Mouse (Mus musculus): Measurements from ENCODE around the gene Rraga. TPM values are rescaled to one million over a fixed set of nuclear protein-coding genes. Genes with fewer than 3 reads are reported as not detected.
A peak's percentile ranks its signal among the peaks of the same experiment; 100 is the strongest.

The Rraga gene
- polyA plus RNA-seq, 1 experiment from 2014 or later: 88.7 TPM

GRCm38 (mm10) chr4:86576120-86576541 is 663 bp downstream of the Rraga start:
- H3K4me3 ChIP-seq (ENCODE audit: low read length): peak overlapping the region; percentile 89
- H3K4me2 ChIP-seq (replicated peaks; ENCODE audit: low read depth, low read length): peak overlapping the region; percentile 65
- H3K9ac ChIP-seq (ENCODE audit: low read depth, low read length): peak overlapping the region; percentile 95
- H3K27me3 ChIP-seq (ENCODE audit: control insufficient read depth, insufficient read depth, low read length): no peaks in the 10 kb centered on the region
- no peak for ATAC-seq (ENCODE audit: low FRiP score, low TSS enrichment)
- no peaks in the 10 kb centered on the region for H3K9me3 ChIP-seq (ENCODE audit: control insufficient read depth, low read length)
- under 1% methylated on average over 20 of the region's 20 CpGs for WGBS
- H3K4me1 ChIP-seq (ENCODE audit: control insufficient read depth, insufficient read depth, low read length): peaks cover 14% of the 10 kb centered on the region
- H3K27ac ChIP-seq (ENCODE audit: low read depth, low read length): peak overlapping the region; percentile 98
- H3K36me3 ChIP-seq (ENCODE audit: control insufficient read depth, insufficient read depth, low read length): peaks cover 22% of the 10 kb centered on the region; the same call in 1 of the 2 replicates

DNA sequence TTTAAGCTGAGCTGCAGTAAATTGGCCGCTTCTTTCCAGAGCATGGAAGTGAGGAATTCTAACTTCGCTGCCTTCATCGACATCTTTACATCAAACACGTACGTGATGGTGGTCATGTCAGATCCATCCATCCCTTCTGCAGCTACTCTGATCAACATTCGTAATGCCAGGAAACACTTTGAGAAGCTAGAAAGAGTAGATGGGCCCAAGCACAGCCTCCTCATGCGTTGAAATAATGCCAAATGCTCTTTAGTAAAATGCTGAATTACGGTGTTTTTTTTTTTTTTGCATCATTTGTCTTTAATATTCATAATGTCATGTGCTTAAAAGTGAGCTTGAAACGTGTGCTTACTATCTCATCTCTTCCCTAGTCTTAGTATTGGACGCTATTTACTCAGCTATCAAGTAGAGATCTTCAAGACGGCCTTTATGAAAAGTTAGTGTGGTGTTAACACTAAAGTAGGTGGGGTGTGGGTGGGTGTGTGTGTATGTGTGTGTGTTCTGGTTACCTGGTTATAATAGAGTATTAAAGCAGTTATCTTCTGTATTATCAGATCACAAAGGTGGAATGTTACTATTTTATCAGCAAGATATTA is 1.3 kb downstream of the Rraga start:
- 10% methylated on average over 11 of the region's 11 CpGs for WGBS
- H3K4me2 ChIP-seq (replicated peaks; ENCODE audit: low read depth, low read length): peak overlapping the region; percentile 65
- H3K27ac ChIP-seq (ENCODE audit: low read depth, low read length): no peak overlapping the region
- H3K4me1 ChIP-seq (ENCODE audit: control insufficient read depth, insufficient read depth, low read length): peaks cover 14% of the 10 kb centered on the region
- H3K9ac ChIP-seq (ENCODE audit: low read depth, low read length): peak overlapping the region; percentile 95
- no peaks in the 10 kb centered on the region for H3K9me3 ChIP-seq (ENCODE audit: control insufficient read depth, low read length)
- peak overlapping the region; percentile 89 for H3K4me3 ChIP-seq (ENCODE audit: low read length)
- H3K27me3 ChIP-seq (ENCODE audit: control insufficient read depth, insufficient read depth, low read length): no peaks in the 10 kb centered on the region
- no peak for ATAC-seq (ENCODE audit: low FRiP score, low TSS enrichment)
- H3K36me3 ChIP-seq (ENCODE audit: control insufficient read depth, insufficient read depth, low read length): peaks cover 22% of the 10 kb centered on the region; the same call in 1 of the 2 replicates

DNA sequence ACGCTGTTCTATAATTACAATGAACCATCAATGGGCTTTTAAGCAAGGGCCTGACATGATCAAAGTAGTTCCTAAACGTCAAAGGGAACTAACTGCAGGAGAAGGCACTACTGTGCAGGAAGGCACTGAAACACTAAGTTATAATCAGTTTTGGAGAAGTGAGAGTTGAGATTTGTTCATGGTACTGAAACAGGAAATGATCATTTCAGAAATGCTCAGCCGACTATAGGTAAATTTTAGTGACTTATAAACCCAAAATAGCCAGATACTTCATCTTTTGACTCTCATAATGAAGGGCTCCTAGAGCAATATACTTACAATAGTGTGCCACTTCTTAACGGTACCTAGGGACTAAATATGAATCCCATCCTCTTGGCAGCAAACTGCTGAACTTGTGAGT is 4.6 kb downstream of the Rraga start:
- Histone ChIP-seq H3K27me3 (ENCODE audit: control insufficient read depth, insufficient read depth, low read length) (no peaks in the 10 kb centered on the region), H3K36me3 (ENCODE audit: control insufficient read depth, insufficient read depth, low read length) (peaks cover 44% of the 10 kb centered on the region), H3K4me1 (ENCODE audit: control insufficient read depth, insufficient read depth, low read length) (peaks cover 10% of the 10 kb centered on the region), H3K9ac (ENCODE audit: low read depth, low read length) (no peak overlapping the region), H3K4me3 (ENCODE audit: low read length) (no peak overlapping the region), H3K4me2 (replicated peaks; ENCODE audit: low read depth, low read length) (no peak overlapping the region), H3K9me3 (ENCODE audit: control insufficient read depth, low read length) (no peaks in the 10 kb centered on the region), H3K27ac (ENCODE audit: low read depth, low read length) (no peak overlapping the region)
- no peak for ATAC-seq (ENCODE audit: low FRiP score, low TSS enrichment)
- 63% methylated on average over 4 of the region's 4 CpGs for WGBS

DNA sequence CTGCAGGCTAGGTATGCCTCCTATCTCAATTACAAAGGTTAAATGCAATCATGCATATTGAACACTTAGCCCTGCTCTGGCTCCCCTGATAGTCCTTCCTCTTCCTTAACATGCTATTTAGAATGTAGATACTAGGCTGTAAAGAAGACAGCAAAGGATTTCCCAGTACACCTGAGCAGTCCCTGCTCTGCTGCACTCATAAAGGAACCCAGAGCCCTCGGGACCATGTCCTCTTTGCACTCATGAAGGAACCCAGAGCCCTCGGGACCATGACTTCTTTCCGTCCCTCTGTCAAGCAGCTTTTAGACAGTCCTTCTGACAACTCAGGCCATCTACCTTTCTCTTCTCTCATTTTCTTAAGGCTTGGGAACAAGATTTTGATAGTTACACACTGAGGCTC is 5.1 kb downstream of the Rraga start:
- Histone ChIP-seq H3K27me3 (ENCODE audit: control insufficient read depth, insufficient read depth, low read length) (no peaks in the 10 kb centered on the region), H3K4me3 (ENCODE audit: low read length) (no peak overlapping the region), H3K9me3 (ENCODE audit: control insufficient read depth, low read length) (no peaks in the 10 kb centered on the region), H3K4me1 (ENCODE audit: control insufficient read depth, insufficient read depth, low read length) (peaks cover 9% of the 10 kb centered on the region), H3K9ac (ENCODE audit: low read depth, low read length) (no peak overlapping the region), H3K4me2 (replicated peaks; ENCODE audit: low read depth, low read length) (no peak overlapping the region), H3K27ac (ENCODE audit: low read depth, low read length) (no peak overlapping the region), H3K36me3 (ENCODE audit: control insufficient read depth, insufficient read depth, low read length) (peaks cover 49% of the 10 kb centered on the region)
- WGBS: 90% methylated on average over 3 of the region's 3 CpGs
- ATAC-seq (ENCODE audit: low FRiP score, low TSS enrichment): no peak

DNA sequence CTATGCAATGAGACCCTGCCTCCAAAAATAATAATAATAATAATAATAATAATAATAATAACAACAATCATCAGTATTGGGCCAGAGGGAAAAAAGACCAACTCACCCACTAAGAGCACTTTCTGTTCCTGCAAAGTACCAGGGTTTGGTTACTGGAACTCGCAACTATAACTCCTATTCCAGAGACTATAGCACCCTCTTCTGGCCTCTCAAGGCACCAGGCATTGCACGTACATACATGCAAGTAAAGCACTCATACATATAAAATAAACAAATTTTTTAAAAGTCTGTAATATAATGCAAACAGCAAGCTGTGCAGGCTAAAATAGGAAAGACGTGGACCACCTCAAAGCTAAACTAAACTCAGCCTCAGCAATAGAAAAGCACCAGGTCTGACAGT is 12.8 kb downstream of the Rraga start:
- H3K4me3 ChIP-seq (ENCODE audit: low read length): no peak overlapping the region
- no peaks in the 10 kb centered on the region for H3K4me1 ChIP-seq (ENCODE audit: control insufficient read depth, insufficient read depth, low read length)
- no peak overlapping the region for H3K27ac ChIP-seq (ENCODE audit: low read depth, low read length)
- H3K27me3 ChIP-seq (ENCODE audit: control insufficient read depth, insufficient read depth, low read length): no peaks in the 10 kb centered on the region
- H3K9me3 ChIP-seq (ENCODE audit: control insufficient read depth, low read length): no peaks in the 10 kb centered on the region
- peaks cover 59% of the 10 kb centered on the region for H3K36me3 ChIP-seq (ENCODE audit: control insufficient read depth, insufficient read depth, low read length)
- WGBS: 93% methylated on average over 3 of the region's 3 CpGs
- no peak for ATAC-seq (ENCODE audit: low FRiP score, low TSS enrichment)
- H3K4me2 ChIP-seq (replicated peaks; ENCODE audit: low read depth, low read length): no peak overlapping the region
- H3K9ac ChIP-seq (ENCODE audit: low read depth, low read length): no peak overlapping the region

DNA sequence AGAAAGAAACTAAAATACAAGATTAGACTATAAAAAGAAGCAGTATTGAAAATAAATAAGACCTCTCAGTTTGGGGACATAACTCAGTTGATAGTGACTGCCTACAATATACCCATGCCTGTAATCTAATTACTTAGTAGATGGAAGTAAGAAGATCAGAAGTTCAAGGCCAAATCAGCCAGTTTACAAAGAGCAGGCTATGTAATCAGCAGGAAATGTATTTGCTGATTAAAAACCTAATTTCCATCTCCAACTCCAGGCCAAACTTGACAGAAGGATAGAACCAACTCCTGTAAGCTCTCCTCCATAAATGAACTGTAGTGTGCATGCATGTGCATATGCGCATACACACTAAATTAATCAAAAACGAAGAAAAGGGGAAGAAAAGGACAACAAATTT is 15.8 kb downstream of the Rraga start:
- 97% methylated on average over 2 of the region's 2 CpGs for WGBS

GRCm38 (mm10) chr4:86611524-86612288 is 36.2 kb downstream of the Rraga start, which contains the start of gene Haus6:
Gene Haus6, minus strand, starts transcription at chr4:86612055.
- under 1% methylated on average over 59 of the region's 59 CpGs for WGBS
- peak; percentile 100 for ATAC-seq (ENCODE audit: low FRiP score, low TSS enrichment)
- H3K4me3 ChIP-seq (ENCODE audit: low read length): peak within 1 kb of the TSS; percentile 91
- H3K27ac ChIP-seq (ENCODE audit: low read depth, low read length): peak within 1 kb of the TSS; percentile 84
- peak within 1 kb of the TSS; percentile 63 for H3K4me2 ChIP-seq (replicated peaks; ENCODE audit: low read depth, low read length)
- peaks cover 9% of the 10 kb centered on the region; the same call in 1 of the 2 replicates for H3K36me3 ChIP-seq (ENCODE audit: control insufficient read depth, insufficient read depth, low read length)
- H3K9me3 ChIP-seq (ENCODE audit: control insufficient read depth, low read length): no peaks in the 10 kb centered on the region
- H3K9ac ChIP-seq (ENCODE audit: low read depth, low read length): peak within 1 kb of the TSS; percentile 86
- H3K27me3 ChIP-seq (ENCODE audit: control insufficient read depth, insufficient read depth, low read length): no peaks in the 10 kb centered on the region
- H3K4me1 ChIP-seq (ENCODE audit: control insufficient read depth, insufficient read depth, low read length): peaks cover 7% of the 10 kb centered on the region; the same call in 1 of the 2 replicates

More for the DNA sequence above, 15.8 kb downstream of the Rraga start:
- no peak overlapping the region for H3K9ac ChIP-seq (ENCODE audit: low read depth, low read length)
- no peaks in the 10 kb centered on the region for H3K4me1 ChIP-seq (ENCODE audit: control insufficient read depth, insufficient read depth, low read length)
- no peak overlapping the region for H3K4me2 ChIP-seq (replicated peaks; ENCODE audit: low read depth, low read length)
- peaks cover 44% of the 10 kb centered on the region for H3K36me3 ChIP-seq (ENCODE audit: control insufficient read depth, insufficient read depth, low read length)
- no peak for ATAC-seq (ENCODE audit: low FRiP score, low TSS enrichment)
- H3K27me3 ChIP-seq (ENCODE audit: control insufficient read depth, insufficient read depth, low read length): no peaks in the 10 kb centered on the region
- no peaks in the 10 kb centered on the region for H3K9me3 ChIP-seq (ENCODE audit: control insufficient read depth, low read length)
- no peak overlapping the region for H3K4me3 ChIP-seq (ENCODE audit: low read length)
- H3K27ac ChIP-seq (ENCODE audit: low read depth, low read length): no peak overlapping the region

DNA sequence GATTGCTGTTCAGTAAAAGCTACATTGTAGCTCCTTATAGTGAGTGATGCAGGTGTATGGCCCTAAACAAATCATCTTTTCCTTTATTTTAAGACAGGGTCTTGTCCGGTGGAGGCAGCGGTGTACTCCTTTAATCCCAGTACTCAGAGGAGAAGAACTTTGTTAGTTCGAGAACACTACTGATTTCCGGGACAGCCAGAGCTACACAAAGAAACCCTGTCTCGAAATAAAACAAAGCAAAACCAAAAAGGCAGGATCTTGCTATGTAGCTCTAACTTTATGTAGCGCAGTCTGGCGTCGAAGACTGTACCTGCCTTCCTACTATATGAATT is 36.8 kb downstream of the Rraga start:
- 0 out of 2 replicates have a peak overlapping the region, but pooled peaks have one; percentile 42 for H3K27ac ChIP-seq (ENCODE audit: low read depth, low read length)
- 41% methylated on average over 8 of the region's 8 CpGs for WGBS
- no peak for ATAC-seq (ENCODE audit: low FRiP score, low TSS enrichment)

DNA sequence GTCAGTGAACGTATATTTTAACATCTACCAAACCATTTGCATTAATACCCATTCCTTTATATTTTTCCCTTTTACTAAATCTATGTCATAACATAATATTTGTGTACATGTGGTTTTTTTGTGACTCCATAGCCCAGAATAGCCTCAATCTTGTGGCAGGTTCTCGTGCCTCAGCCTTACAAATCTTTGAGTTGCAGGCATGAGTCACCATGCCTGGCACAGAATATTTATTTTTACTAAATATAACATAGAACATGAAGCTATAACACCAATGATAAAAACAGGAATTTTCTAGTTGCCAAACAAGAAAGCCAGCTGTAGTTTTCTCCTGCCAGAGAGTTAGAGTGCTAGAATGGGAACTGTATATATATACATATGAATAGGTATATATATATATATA is 45.0 kb downstream of the Rraga start:
- no peak overlapping the region for H3K9ac ChIP-seq (ENCODE audit: low read depth, low read length)
- H3K27ac ChIP-seq (ENCODE audit: low read depth, low read length): no peak overlapping the region
- H3K36me3 ChIP-seq (ENCODE audit: control insufficient read depth, insufficient read depth, low read length): no peaks in the 10 kb centered on the region
- no peaks in the 10 kb centered on the region for H3K4me1 ChIP-seq (ENCODE audit: control insufficient read depth, insufficient read depth, low read length)
- ATAC-seq (ENCODE audit: low FRiP score, low TSS enrichment): no peak
- H3K9me3 ChIP-seq (ENCODE audit: control insufficient read depth, low read length): no peaks in the 10 kb centered on the region
- H3K4me3 ChIP-seq (ENCODE audit: low read length): no peak overlapping the region
- no peak overlapping the region for H3K4me2 ChIP-seq (replicated peaks; ENCODE audit: low read depth, low read length)
- no peaks in the 10 kb centered on the region for H3K27me3 ChIP-seq (ENCODE audit: control insufficient read depth, insufficient read depth, low read length)
- 71% methylated on average over 2 of the region's 2 CpGs for WGBS

More for the DNA sequence above, 36.8 kb downstream of the Rraga start:
- H3K4me3 ChIP-seq (ENCODE audit: low read length): peak overlapping the region; percentile 91
- H3K4me2 ChIP-seq (replicated peaks; ENCODE audit: low read depth, low read length): peak overlapping the region; percentile 49
- peaks cover 4% of the 10 kb centered on the region; the same call in 1 of the 2 replicates for H3K36me3 ChIP-seq (ENCODE audit: control insufficient read depth, insufficient read depth, low read length)
- H3K27me3 ChIP-seq (ENCODE audit: control insufficient read depth, insufficient read depth, low read length): no peaks in the 10 kb centered on the region
- H3K9ac ChIP-seq (ENCODE audit: low read depth, low read length): peak overlapping the region; percentile 57; the same call in 1 of the 2 replicates
- H3K4me1 ChIP-seq (ENCODE audit: control insufficient read depth, insufficient read depth, low read length): peaks cover 7% of the 10 kb centered on the region; the same call in 1 of the 2 replicates
- H3K9me3 ChIP-seq (ENCODE audit: control insufficient read depth, low read length): no peaks in the 10 kb centered on the region
